Mouse (Mus musculus) lung, postnatal 25 days (tissue): ENCODE measurements around the gene Scn10a.

Experiments
- DNase-seq: peaks from one replicate; pipeline ENCODE4 v3.0.0; 2022; ENCODE audit warnings: low spot score

Gene Scn10a

GRCm38 (mm10) chr9:119634216-119634843 is 84.8 kb downstream of the Scn10a start:
- no peak for DNase-seq

DNA sequence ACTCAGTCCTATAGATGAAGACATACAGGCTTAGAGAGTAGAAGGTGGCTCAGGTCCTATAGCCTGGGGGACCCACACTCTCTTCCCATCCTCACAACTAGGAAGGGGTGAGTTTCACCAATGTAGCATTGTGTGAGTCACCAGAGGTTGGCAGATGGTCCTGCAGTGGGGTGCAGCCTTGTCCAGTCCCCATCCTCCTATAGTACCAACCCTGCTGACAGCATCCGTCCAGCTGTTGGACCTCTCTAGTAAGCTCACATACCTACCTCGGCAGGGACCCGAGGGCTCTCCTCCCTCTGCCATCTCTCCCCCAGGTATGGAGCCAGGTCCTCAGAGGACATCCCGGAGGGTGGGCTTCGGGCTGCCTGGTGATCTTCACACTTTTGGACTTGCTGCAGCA is 85.6 kb downstream of the Scn10a start:
- DNase-seq = no peak

DNA sequence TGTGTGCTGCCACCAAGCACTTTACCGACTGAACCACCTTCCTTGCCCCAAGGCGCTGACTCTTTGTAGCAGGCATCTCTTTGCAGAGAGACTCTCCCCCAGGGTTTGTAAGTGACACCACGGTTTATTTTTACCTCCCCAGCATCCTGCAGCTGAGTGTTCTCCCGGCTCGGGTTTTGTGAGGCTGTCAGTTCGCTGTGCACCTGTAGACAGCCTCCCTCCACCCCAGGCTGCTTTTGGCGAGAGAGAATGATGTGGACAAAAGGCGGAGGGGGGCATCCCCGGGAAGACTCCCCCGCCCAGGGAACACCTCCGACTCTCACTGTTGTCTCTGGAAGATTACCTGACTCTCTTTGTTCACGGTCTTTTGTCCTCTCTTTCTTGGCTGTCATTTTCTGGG is 86.3 kb downstream of the Scn10a start:
- no peak for DNase-seq

DNA sequence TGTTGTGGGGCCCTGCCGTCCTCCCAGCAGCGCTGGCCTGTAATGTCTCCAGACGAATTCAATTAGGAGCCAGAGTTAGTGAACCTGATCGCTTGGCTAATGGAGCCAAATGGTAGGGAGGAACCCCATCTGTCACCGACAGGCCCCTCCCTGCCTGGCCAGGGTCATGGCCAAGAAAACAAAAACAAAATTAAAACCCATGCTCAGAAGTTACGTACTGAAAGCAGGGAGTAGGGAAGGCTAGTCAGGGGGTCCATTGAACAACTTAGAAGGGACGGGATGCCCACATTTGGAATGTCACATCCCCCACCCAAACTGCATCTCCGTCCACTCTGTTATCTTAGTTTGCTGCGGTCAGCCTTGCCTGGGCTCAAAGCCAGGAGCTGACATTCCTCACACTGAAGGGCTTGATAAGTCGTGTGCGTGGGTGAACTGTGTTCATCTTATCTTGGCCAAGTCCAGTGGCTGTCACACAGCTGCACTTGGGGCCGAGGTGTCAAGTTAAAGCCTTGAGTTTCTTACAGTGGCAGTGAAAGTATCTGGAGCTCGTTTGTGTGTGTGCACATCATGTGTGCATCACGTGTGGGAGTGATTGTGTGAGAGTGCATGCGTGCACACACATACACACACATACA is 87.1 kb downstream of the Scn10a start:
- DNase-seq = no peak

GRCm38 (mm10) chr9:119631393-119631898 is 87.7 kb downstream of the Scn10a start:
- DNase-seq = no peak

- no peak for DNase-seq
These were observed 90.3 kb downstream of the Scn10a start for GRCm38 (mm10) chr9:119628690-119629268.

- no peak for DNase-seq
These were observed 91.9 kb downstream of the Scn10a start for GRCm38 (mm10) chr9:119627227-119627626.

GRCm38 (mm10) chr9:119624151-119624550 is 95.0 kb downstream of the Scn10a start:
- DNase-seq = no peak

DNA sequence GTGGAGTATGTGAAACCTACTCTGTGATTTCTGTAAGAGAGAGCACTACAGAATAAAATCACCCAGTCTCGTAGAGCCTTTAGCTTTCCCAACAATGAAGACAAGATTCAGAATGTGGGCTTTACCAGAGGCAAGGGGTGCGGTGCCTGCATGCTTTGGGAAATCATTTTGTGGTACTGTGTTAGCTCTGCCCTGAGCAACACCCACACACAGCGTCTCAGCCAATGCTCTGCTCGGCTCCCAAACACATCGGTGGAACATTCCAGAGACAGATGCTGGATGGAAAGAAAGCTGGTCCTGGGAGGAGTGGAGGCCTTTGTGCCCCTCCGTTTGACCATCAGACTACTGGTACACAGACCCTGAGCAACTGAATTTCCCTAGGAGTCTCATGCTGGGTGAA is 104.3 kb downstream of the Scn10a start:
- DNase-seq = no peak

DNA sequence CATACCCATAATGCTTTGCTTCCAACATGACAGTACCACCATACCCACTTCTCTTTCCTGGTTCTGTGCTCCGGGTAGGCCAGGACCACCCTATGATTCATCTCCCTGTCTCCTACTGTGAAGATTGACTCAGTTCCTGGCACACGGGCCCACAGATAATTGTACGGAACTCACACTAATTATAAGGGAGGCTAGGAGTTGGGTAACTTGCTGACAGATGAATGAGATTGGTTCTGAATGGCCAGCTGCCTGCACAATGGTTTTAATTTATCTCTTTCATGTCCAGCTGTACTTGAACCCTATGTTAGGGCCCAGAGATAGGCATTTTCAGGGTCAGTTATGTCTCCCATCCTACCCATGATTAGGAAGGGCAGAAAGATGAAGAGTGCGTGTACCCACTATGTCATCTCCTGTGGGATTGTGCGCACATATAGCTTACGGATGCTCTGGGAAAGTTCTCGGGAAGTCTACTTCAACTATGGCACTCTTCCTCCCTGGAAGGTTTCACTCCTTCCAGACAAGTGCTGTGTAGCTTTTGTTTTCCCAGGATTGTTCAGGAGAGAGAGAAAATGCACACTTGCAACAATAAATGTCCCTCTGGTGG is 108.5 kb downstream of the Scn10a start:
- no peak for DNase-seq

- no peak for DNase-seq
These were observed 112.2 kb downstream of the Scn10a start for GRCm38 (mm10) chr9:119606906-119607305.

- DNase-seq = no peak
These were observed 114.5 kb downstream of the Scn10a start for GRCm38 (mm10) chr9:119604607-119605006.

- no peak for DNase-seq
These were observed 120.6 kb downstream of the Scn10a start for GRCm38 (mm10) chr9:119598501-119598900.

GRCm38 (mm10) chr9:119597332-119597731 is 121.8 kb downstream of the Scn10a start:
- DNase-seq = peak; percentile 20

GRCm38 (mm10) chr9:119589592-119589991 is 129.5 kb downstream of the Scn10a start:
- no peak for DNase-seq

DNA sequence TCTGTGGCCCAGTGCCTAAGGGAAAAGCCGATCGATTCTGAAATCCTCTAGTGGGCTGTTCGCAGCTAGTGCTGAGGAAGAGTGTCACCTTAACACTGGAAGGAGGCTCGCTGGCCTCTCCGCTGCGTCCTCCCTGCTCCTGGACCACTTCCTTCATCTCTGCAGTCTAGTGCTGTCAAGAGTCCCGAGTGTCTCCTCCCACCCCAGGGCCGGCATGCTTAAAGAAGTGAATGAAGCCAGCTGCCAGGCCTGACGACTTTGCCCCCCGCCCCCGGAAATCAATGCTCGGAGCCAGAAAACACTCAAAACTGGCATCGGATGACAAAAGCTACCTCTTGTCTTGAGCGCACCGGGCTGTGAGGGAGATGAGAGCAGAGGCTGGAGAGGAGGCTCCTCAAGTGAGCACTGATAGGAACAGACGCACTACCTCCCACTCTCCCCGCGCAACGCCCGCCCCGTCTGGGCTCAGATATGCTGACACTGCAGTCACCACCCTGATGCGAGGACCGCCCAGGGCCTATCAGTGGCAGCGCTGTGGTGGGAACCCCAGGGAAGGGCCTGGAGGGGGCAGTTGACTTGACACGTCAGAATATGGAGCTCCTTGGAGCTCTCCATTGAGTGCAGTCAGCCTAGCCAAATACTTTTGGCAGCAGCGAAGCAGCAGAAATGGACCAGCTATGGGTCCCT is 130.2 kb downstream of the Scn10a start:
- no peak for DNase-seq

DNA sequence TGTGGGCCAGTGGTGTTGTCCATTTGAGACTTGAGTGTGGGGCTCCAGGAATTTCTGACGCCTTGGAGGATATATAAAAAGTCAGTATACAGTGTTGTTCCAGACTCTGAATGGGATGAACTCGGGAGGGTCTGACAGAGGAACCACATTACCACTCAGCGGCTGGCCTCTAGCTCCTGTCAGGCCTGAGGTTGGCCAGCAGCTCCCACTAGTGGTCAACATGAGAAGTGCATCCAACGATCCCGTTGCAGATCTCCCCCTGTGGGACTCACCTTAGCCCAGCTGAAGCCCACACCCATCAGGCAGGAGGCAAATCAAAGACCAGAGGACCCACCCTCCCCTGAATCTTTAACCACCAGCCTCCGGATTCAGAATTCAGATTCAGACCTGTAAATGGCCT is 138.5 kb downstream of the Scn10a start:
- peak; percentile 76 for DNase-seq

GRCm38 (mm10) chr9:119580187-119580586 is 138.9 kb downstream of the Scn10a start:
- DNase-seq = no peak

DNA sequence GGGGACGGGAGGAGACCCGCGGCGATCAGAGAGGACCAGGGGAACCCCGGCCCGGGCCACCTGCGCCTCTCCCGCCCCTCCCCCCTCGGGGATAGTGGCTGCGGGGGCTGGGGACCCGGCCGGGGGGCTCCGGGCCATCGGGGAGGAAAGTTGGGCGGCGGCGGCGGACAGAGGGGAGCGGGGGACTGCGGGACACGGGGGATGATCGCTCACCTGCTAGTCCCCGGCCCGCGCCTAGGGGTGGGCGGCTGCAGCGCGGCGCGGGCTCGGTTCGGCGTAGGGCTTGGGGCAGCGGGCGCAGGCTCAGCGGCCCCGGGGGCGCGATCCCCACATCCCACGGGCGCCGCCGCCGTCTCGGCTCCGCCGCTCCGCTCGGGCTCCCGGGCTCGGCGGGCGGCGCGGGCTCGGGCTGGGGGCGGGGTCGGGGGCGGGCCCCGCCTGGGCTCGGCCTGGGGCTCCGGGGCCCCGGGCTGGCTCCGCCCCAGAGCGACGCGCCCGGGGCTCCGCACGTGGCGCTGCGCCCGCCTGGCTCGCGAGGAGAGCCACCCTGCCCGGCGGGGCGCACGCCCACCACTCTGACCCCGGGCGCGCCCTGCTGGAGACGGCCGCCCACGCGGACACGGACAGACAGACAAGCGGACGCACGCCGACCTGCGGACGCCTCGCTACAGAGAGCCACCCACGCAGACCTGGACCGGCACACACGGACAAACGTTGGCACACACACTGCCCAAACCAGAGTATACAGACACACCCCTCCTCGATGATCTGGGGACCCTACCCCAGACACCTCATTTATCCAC is 140.3 kb downstream of the Scn10a start, which contains the start of gene Scn5a:
Gene Scn5a, minus strand, starts transcription at position 381 of the 803 bp plus-strand sequence.
- DNase-seq = no peak

- no peak for DNase-seq
These were observed 140.8 kb downstream of the Scn10a start for GRCm38 (mm10) chr9:119578311-119578635.

- no peak for DNase-seq
These were observed 142.1 kb downstream of the Scn10a start for GRCm38 (mm10) chr9:119576977-119577376.

GRCm38 (mm10) chr9:119575732-119576131 is 143.4 kb downstream of the Scn10a start:
- no peak for DNase-seq
